Mouse (Mus musculus) liver, adult (tissue): Measurements from ENCODE around the gene Olfr190.
"Not testable (repeated sequence)": the region's sequence is repeated elsewhere in the genome, so short reads cannot be mapped to it uniquely, and the experiment has no call there.

Source experiments
- GATA4 ChIP-seq: IDR thresholded peaks from 2 replicates; pipeline ENCODE4 v1.6.1; 2014; ENCODE audit warnings: mild to moderate bottlenecking, low read length; ENCODE audit not compliant: insufficient replicate concordance

The Olfr190 gene

DNA sequence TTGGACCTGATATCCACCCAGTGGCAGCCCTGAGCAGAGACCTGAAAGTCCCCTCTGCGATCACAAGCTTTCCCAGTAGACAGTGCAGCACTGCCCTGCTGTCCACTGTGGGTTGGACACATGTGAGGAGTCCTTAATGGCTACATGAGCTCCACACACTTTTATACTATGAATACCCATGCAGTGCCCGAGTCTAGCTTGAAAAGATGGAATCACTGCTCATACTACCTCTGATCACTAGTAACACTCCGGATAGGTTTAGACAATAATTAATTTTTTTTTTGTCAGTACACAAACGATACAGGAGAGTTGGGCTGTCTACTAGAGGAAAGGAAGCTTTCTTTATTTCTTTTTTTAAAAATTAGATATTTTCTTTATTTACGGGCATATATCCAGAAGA lies at the start of gene Olfr190:
Olfr190 (minus strand) TSS at position 101 of the 400 bp plus-strand sequence.
- TF ChIP-seq GATA4, result no peak

DNA sequence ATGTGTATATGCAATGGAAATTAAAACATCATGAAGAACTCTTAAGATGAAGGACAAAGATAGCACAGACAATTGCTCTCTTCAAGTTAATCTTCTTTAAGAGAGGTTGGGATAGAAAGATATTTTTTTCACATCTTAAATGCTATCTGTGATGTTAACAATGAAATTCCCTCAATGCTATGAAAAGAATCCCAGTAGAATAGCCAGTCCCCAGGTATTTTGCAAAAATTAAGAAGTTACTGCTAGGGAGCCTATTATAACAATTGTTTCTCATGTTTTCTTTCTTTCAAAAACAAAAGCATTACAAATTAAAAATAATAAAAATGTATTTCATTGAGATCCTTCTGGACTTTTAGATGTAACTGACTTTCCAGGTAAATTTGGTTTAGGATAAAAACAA lies 43.2 kb upstream of the Olfr190 start, which contains the start of gene Olfr194:
Olfr194 (minus strand) TSS at position 101 of the 400 bp plus-strand sequence.
- TF ChIP-seq GATA4, result no peak

DNA sequence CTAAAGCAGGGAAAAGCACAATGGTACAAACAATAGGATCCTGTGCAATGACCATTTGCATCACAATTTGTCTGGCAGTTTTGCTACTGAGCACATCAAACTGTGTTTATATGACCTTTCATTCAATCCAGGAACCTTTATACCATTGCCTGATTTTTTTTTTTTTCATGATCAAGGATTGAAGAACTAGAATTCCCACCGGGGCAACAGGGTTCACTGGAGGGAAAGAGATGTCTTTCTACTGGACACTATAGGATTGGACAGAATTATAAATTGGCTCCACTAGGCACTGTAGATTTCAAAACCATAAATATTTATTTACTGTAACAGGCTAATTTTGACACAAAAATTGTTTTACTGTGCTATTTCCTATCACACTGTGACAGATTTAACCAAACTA lies 34.0 kb upstream of the Olfr190 start, which contains the start of gene Olfr193:
Olfr193 (minus strand) TSS at position 101 of the 400 bp plus-strand sequence.
- TF ChIP-seq GATA4, result no peak

DNA sequence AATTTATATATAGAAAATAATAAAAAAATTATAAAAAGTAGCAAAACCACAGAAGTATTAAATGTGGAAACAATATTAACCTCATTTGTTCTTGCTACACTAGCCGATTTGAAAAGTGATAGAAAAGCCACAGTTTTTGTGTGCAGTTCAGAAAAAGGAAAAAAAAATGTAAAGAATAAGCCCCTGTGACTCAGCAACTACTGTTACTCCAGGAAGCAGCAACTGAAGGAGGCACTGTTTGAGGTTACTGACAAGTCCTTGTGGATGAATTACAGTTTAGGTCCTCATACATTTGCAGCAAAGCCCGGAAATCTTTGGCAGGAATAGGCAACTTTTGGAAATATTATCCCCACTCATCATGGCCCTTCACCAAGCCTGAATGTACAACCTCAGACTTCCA lies 27.5 kb upstream of the Olfr190 start:
- no peak for TF ChIP-seq GATA4

DNA sequence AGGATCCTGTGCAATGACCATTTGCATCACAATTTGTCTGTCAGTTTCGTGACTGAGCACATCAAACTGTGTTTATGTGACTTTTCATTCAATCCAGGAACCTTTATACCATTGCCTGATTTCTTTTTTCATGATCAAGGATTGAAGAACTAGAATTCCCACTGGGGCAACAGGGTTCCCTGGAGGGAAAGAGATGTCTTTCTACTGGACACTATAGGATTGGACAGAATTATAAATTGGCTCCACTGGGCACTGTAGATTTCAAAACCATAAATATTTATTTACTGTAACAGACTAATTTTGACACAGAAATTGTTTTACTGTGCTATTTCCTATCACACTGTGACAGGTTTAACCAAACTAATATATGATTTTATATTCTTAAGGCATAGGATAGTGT lies 11.9 kb upstream of the Olfr190 start, which contains the start of gene Olfr191:
Olfr191 (minus strand) TSS at position 101 of the 400 bp plus-strand sequence.
- TF ChIP-seq GATA4, result not testable (repeated sequence)

DNA sequence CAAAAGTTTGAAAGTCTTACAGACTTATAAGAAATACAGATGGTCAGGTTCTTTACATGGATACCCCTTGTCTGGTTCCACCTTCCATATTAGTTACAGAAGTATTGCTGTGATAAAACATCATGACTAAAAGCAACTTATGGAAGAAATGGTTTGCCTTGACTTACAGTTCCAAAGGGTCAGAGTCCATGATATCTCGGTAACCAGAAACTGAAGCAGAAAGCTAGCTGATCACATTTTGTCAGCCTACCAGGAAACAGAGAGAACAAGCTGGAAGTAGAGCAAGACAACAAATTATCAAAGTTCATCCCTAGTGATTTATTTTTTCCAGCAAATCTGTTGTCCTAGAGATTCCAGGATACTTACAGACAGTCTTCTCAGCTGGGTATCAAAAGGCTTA lies 4.3 kb downstream of the Olfr190 start:
- TF ChIP-seq GATA4, result no peak

DNA sequence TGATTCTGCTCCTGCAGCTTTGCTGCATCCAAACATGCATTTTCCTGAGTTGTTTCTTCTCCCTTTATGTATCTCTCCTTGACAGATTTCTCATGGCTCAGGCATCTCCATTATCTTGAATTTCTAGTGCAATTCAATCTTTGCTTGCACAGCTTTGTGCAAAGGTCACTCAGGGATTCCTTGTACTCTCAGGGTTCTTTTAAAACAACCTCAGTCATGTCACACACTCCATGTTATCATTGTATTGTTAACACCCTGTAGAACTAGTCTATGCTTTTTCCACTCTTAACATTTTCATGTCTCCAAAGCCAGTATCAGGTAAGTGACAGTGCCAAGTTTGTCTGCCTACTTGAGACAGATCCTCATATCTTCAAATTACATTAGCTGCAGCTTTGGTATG lies 6.0 kb downstream of the Olfr190 start:
- TF ChIP-seq GATA4, result no peak

DNA sequence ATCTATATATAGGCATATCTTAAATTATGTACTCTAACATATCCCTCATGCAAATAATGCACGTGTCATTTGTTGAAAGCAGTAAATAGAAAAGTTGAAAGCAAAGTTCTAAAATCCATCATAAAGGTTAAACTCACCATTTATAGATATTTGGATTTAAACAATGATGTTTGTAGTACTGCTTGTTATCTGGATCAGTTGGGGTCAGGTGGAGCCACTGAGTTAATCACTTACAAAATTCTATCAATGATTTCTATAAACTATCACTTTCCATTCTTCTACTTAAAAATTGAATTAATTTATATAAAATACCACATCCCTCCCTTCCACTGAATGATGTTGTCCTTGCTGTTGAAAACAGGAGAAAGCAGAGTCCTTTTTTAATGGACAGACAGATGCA lies 28.9 kb downstream of the Olfr190 start:
- no peak for TF ChIP-seq GATA4

DNA sequence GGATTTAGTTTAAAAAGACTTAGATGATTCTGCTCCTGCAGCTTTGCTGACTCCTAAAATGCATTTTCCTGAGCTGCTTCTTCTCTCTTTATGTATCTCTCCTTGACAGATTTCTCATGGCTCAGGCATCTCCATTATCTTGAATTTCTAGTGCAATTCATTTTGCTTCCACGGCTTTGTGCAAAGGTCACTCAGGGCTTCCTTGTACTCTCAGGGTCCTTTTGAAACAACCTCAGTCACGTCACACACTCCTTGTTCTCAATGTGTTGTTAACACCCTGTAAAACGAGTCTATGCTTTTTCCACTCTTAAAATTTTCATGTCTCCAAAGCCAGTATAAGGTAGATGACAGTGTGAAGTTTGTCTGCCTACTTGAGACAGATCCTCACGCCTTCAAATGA lies 30.2 kb downstream of the Olfr190 start:
- no peak for TF ChIP-seq GATA4

DNA sequence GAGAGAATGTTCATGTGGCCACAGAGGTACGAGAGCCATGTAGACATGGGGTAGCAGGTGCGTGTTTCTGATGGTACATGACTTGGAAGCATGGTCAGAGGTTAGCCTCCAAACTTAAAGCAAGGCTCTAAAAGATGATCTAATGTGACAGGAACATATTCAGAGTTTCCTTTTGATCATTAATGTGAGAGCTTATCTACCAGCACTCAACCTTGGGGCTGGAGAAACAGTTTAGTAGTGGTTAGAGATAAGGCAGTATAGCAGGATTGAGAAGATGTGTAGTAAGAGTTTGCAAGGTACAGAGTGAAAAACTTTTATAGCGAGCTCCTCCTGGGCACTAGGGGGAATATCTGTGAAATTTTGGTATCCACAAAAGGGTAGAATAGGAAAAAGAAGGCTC lies 32.0 kb downstream of the Olfr190 start:
- no peak for TF ChIP-seq GATA4

DNA sequence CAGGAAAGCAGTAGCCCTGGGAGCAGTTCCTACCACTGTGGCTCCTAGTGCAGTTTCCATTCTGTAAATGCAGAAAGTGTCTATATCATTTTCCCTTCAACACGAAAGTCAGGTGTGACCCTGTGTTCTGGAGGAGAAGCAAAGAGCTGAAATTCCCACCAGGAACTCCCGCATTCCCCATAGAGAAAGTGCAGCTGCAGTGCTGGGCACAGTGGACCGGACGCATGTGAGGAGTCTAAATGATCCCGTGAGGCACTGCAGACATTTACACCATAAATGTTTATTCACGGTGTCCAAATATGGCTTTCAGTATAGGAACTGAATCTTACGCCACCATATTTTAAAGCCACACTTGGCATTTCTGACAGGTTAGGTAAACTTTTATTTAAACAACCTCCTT lies 38.1 kb downstream of the Olfr190 start, which contains the start of gene Olfr187:
Olfr187 (minus strand) TSS at position 58 of the 400 bp plus-strand sequence.
- no peak for TF ChIP-seq GATA4

DNA sequence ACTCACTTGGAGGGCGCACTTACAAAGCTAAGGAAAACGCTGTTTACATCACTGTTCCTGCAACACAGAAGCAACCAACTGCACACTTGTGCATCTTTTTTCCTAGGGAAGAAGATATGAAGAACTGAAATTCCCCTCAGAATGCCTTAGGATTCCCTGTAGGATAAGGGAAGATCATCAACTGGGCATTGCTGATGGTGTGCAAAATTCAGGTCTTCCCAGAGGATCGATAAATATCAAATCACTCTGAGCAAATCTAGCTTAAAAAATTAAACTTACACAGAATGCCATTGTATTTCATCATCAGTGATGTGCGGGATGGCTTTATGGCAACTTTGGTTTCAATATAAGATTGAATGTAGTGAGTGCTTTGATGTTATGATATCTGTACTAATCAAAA lies 47.6 kb downstream of the Olfr190 start, which contains the start of gene Olfr186:
Olfr186 (minus strand) TSS at position 101 of the 400 bp plus-strand sequence.
- no peak for TF ChIP-seq GATA4
